Comparison of ENCODE assay signal across 8 mouse cellular contexts in genomic region chr14:114854324-114855054, GRCm38 (mm10).
DNase-seq lines count a peak whose midpoint lies in the region; ATAC-seq and TF ChIP-seq lines count a peak whose summit lies in the region.

No protein-coding gene starts in this region.

- ATAC-seq in lung, embryonic 14.5 days (ENCODE audit: insufficient read depth) = peak; percentile 58; the same call in 1 of the 2 replicates
- ATAC-seq in hindbrain, postnatal 0 days = no peak
- ATAC-seq in midbrain, embryonic 14.5 days (ENCODE audit: low FRiP score, low TSS enrichment) = peak; percentile 66; the same call in 1 of the 2 replicates
- no peak for ATAC-seq in erythroid progenitor cell, adult 5-6 weeks (replicated peaks; ENCODE audit: low FRiP score, poor library complexity, severe bottlenecking)

- peak; percentile 85 for DNase-seq in lung, embryonic 14.5 days
- no peak for DNase-seq in lung, postnatal 4 days
- peak; percentile 86 for DNase-seq in embryo, embryonic 10 days (ENCODE audit: low spot score)
- DNase-seq in hindbrain, postnatal 0 days (ENCODE audit: low spot score) = peak; percentile 73
- DNase-seq in midbrain, embryonic 14.5 days = peak; percentile 84
- no peak for DNase-seq in layer of hippocampus, adult 8-10 months (ENCODE audit: low spot score in 2 of 2)
- DNase-seq in spleen, postnatal 4 days (ENCODE audit: low spot score in 2 of 2) = no peak

- no peak overlapping the region for H3K4me2 ChIP-seq in lung, embryonic 14.5 days
- H3K4me2 ChIP-seq in hindbrain, postnatal 0 days (ENCODE audit: low read depth, low read length) = no peak overlapping the region
- no peak overlapping the region for H3K4me2 ChIP-seq in midbrain, embryonic 14.5 days (ENCODE audit: low read length)

- H3K4me1 ChIP-seq in lung, embryonic 14.5 days (ENCODE audit: insufficient read depth) = peaks cover 3% of the 10 kb centered on the region; the same call in 1 of the 2 replicates
- H3K4me1 ChIP-seq in hindbrain, postnatal 0 days (ENCODE audit: insufficient read depth, low read length) = no peaks in the 10 kb centered on the region
- H3K4me1 ChIP-seq in midbrain, embryonic 14.5 days (ENCODE audit: control insufficient read depth, insufficient read depth, low read length) = peaks cover 7% of the 10 kb centered on the region

- H3K27me3 ChIP-seq in lung, embryonic 14.5 days (ENCODE audit: insufficient read depth, low read length) = no peaks in the 10 kb centered on the region
- H3K27me3 ChIP-seq in hindbrain, postnatal 0 days (ENCODE audit: insufficient read depth, low read length) = no peaks in the 10 kb centered on the region
- no peaks in the 10 kb centered on the region for H3K27me3 ChIP-seq in midbrain, embryonic 14.5 days (ENCODE audit: control insufficient read depth, insufficient read depth, low read length)

- H3K9me3 ChIP-seq in lung, embryonic 14.5 days (ENCODE audit: low read depth, low read length) = no peaks in the 10 kb centered on the region
- no peaks in the 10 kb centered on the region for H3K9me3 ChIP-seq in hindbrain, postnatal 0 days (ENCODE audit: low read length)
- no peaks in the 10 kb centered on the region for H3K9me3 ChIP-seq in midbrain, embryonic 14.5 days (ENCODE audit: control insufficient read depth, low read length)

- no peak overlapping the region for H3K9ac ChIP-seq in lung, embryonic 14.5 days
- H3K9ac ChIP-seq in hindbrain, postnatal 0 days (replicated peaks; ENCODE audit: low read length) = no peak overlapping the region
- no peak overlapping the region for H3K9ac ChIP-seq in midbrain, embryonic 14.5 days (replicated peaks; ENCODE audit: low read length)

- peak; percentile 74 for TF ChIP-seq CTCF in lung, embryonic 14.5 days (IDR thresholded peaks at IDR 0.05; ENCODE audit: low read depth)
- peak; percentile 73 for TF ChIP-seq CTCF in hindbrain, postnatal 0 days (IDR thresholded peaks at IDR 0.05; ENCODE audit: low read depth)

- WGBS in lung, embryonic 14.5 days = 24% methylated on average over 9 of the region's 9 CpGs
- WGBS in hindbrain, postnatal 0 days = 33% methylated on average over 9 of the region's 9 CpGs
- WGBS in midbrain, embryonic 14.5 days = 25% methylated on average over 9 of the region's 9 CpGs

- H3K36me3 ChIP-seq in lung, embryonic 14.5 days (ENCODE audit: insufficient read depth) = no peaks in the 10 kb centered on the region
- H3K36me3 ChIP-seq in hindbrain, postnatal 0 days (ENCODE audit: insufficient read depth, low read length) = no peaks in the 10 kb centered on the region
- H3K36me3 ChIP-seq in midbrain, embryonic 14.5 days (ENCODE audit: control insufficient read depth, insufficient read depth, low read length) = no peaks in the 10 kb centered on the region

- H3K4me3 ChIP-seq in lung, embryonic 14.5 days (ENCODE audit: low read depth, low read length) = no peak overlapping the region
- H3K4me3 ChIP-seq in hindbrain, postnatal 0 days (ENCODE audit: low read length) = no peak overlapping the region
- no peak overlapping the region for H3K4me3 ChIP-seq in midbrain, embryonic 14.5 days (replicated peaks; ENCODE audit: low read depth, low read length)

- no peak overlapping the region for H3K27ac ChIP-seq in lung, embryonic 14.5 days (ENCODE audit: low read depth)
- no peak overlapping the region for H3K27ac ChIP-seq in hindbrain, postnatal 0 days
- H3K27ac ChIP-seq in midbrain, embryonic 14.5 days (replicated peaks; ENCODE audit: low read depth, low read length) = no peak overlapping the region

Comparison
In these comparisons a context has a peak if more than half of its experiments do, and no peak if none do; other contexts are left out.
1. DNase-seq: peak in lung, embryonic 14.5 days (single experiment), embryo, embryonic 10 days (single experiment), hindbrain, postnatal 0 days (single experiment) and midbrain, embryonic 14.5 days (single experiment); none in lung, postnatal 4 days (0 of 2), layer of hippocampus, adult 8-10 months (0 of 2) and spleen, postnatal 4 days (0 of 2).
2. ATAC-seq: peak in lung, embryonic 14.5 days (single experiment) and midbrain, embryonic 14.5 days (single experiment); none in hindbrain, postnatal 0 days (single experiment) and erythroid progenitor cell, adult 5-6 weeks (single experiment).